Mouse (Mus musculus): ENCODE measurements around the gene Vangl2. TPM values are rescaled to one million over a fixed set of nuclear protein-coding genes. Genes with fewer than 3 reads are reported as not detected.
A peak's percentile ranks its signal among the peaks of the same experiment; 100 is the strongest.

The Vangl2 gene
- polyA plus RNA-seq, 1 experiment from 2014 or later = 29.9 TPM

- H3K27ac ChIP-seq = no peak overlapping the region
- no peak for DNase-seq (ENCODE audit: low spot score)
- H3K36me3 ChIP-seq = no peaks in the 10 kb centered on the region
- no peak overlapping the region for H3K4me3 ChIP-seq
- peaks cover 68% of the 10 kb centered on the region for H3K27me3 ChIP-seq (ENCODE audit: low read depth, poor library complexity, severe bottlenecking)
- no peaks in the 10 kb centered on the region for H3K9me3 ChIP-seq (replicated peaks)
- 70% methylated on average over 4 of the region's 4 CpGs for WGBS
- H3K4me1 ChIP-seq = peaks cover 34% of the 10 kb centered on the region
These were observed 28.0 kb upstream of the Vangl2 start for GRCm38 (mm10) chr1:172056251-172056650.

- DNase-seq (ENCODE audit: low spot score) = peak; percentile 45
These were observed 25.5 kb upstream of the Vangl2 start for GRCm38 (mm10) chr1:172053541-172054440.

GRCm38 (mm10) chr1:172052766-172053279, 24.6 kb upstream of the Vangl2 start:
- H3K9me3 ChIP-seq (replicated peaks) = no peaks in the 10 kb centered on the region
- H3K36me3 ChIP-seq = no peaks in the 10 kb centered on the region
- H3K4me3 ChIP-seq = peak overlapping the region; percentile 51; the same call in 1 of the 2 replicates
- H3K27me3 ChIP-seq (ENCODE audit: low read depth, poor library complexity, severe bottlenecking) = peaks cover 87% of the 10 kb centered on the region
- WGBS = 6% methylated on average over 10 of the region's 10 CpGs
- DNase-seq (ENCODE audit: low spot score) = no peak
- H3K4me1 ChIP-seq = peaks cover 40% of the 10 kb centered on the region
- H3K27ac ChIP-seq = no peak overlapping the region

More at GRCm38 (mm10) chr1:172053541-172054440, 25.5 kb upstream of the Vangl2 start:
- 2% methylated on average over 42 of the region's 42 CpGs for WGBS
- Histone ChIP-seq H3K4me3 (peak overlapping the region; percentile 51), H3K27me3 (ENCODE audit: low read depth, poor library complexity, severe bottlenecking) (peaks cover 83% of the 10 kb centered on the region), H3K9me3 (replicated peaks) (no peaks in the 10 kb centered on the region), H3K36me3 (no peaks in the 10 kb centered on the region), H3K27ac (peak overlapping the region; percentile 50; the same call in 1 of the 2 replicates), H3K4me1 (peaks cover 31% of the 10 kb centered on the region)

- Histone ChIP-seq H3K9me3 (replicated peaks) (no peaks in the 10 kb centered on the region), H3K27ac (peak overlapping the region; percentile 53; the same call in 1 of the 2 replicates)
These were observed 21.0 kb upstream of the Vangl2 start for GRCm38 (mm10) chr1:172049131-172049782.

GRCm38 (mm10) chr1:172048241-172048734, 20.0 kb upstream of the Vangl2 start:
- H3K4me3 ChIP-seq = peak overlapping the region; percentile 0; the same call in 1 of the 2 replicates
- WGBS = 41% methylated on average over 6 of the region's 6 CpGs
- peak overlapping the region; percentile 46 for H3K27ac ChIP-seq
- H3K27me3 ChIP-seq (ENCODE audit: low read depth, poor library complexity, severe bottlenecking) = peaks cover 57% of the 10 kb centered on the region
- no peaks in the 10 kb centered on the region for H3K36me3 ChIP-seq
- no peaks in the 10 kb centered on the region for H3K9me3 ChIP-seq (replicated peaks)
- peaks cover 27% of the 10 kb centered on the region for H3K4me1 ChIP-seq
- DNase-seq (ENCODE audit: low spot score) = no peak

More at GRCm38 (mm10) chr1:172049131-172049782, 21.0 kb upstream of the Vangl2 start:
- Histone ChIP-seq H3K27me3 (ENCODE audit: low read depth, poor library complexity, severe bottlenecking) (peaks cover 67% of the 10 kb centered on the region), H3K4me3 (no peak overlapping the region), H3K36me3 (no peaks in the 10 kb centered on the region), H3K4me1 (peaks cover 37% of the 10 kb centered on the region)
- 31% methylated on average over 13 of the region's 13 CpGs for WGBS
- DNase-seq (ENCODE audit: low spot score) = no peak

GRCm38 (mm10) chr1:172046938-172047337, 18.7 kb upstream of the Vangl2 start:
- Histone ChIP-seq H3K4me3 (peak overlapping the region; percentile 6; the same call in 1 of the 2 replicates), H3K27me3 (ENCODE audit: low read depth, poor library complexity, severe bottlenecking) (peaks cover 44% of the 10 kb centered on the region), H3K4me1 (peaks cover 21% of the 10 kb centered on the region), H3K36me3 (no peaks in the 10 kb centered on the region), H3K27ac (no peak overlapping the region), H3K9me3 (replicated peaks) (no peaks in the 10 kb centered on the region)
- DNase-seq (ENCODE audit: low spot score) = peak; percentile 92
- 14% methylated on average over 5 of the region's 5 CpGs for WGBS

- no peaks in the 10 kb centered on the region for H3K9me3 ChIP-seq (replicated peaks)
- H3K27me3 ChIP-seq (ENCODE audit: low read depth, poor library complexity, severe bottlenecking) = peaks cover 39% of the 10 kb centered on the region
- 74% methylated on average over 8 of the region's 8 CpGs for WGBS
- peaks cover 21% of the 10 kb centered on the region for H3K4me1 ChIP-seq
- H3K4me3 ChIP-seq = no peak overlapping the region
- H3K36me3 ChIP-seq = no peaks in the 10 kb centered on the region
- no peak overlapping the region for H3K27ac ChIP-seq
- DNase-seq (ENCODE audit: low spot score) = peak; percentile 28
These were observed 18.2 kb upstream of the Vangl2 start for GRCm38 (mm10) chr1:172046410-172046809.

- H3K27me3 ChIP-seq (ENCODE audit: low read depth, poor library complexity, severe bottlenecking) = 0 out of 2 replicates have a peak, but pooled peaks cover 6% of the 10 kb centered on the region
- H3K36me3 ChIP-seq = no peaks in the 10 kb centered on the region
- no peak for DNase-seq (ENCODE audit: low spot score)
- H3K27ac ChIP-seq = no peak overlapping the region
- H3K9me3 ChIP-seq (replicated peaks) = no peaks in the 10 kb centered on the region
- H3K4me3 ChIP-seq = no peak overlapping the region
- WGBS = 89% methylated on average over 2 of the region's 2 CpGs
- peaks cover 26% of the 10 kb centered on the region for H3K4me1 ChIP-seq
These were observed 1.7 kb upstream of the Vangl2 start for GRCm38 (mm10) chr1:172029914-172030313.

GRCm38 (mm10) chr1:172027809-172028102, 488 bp downstream of the Vangl2 start:
- Histone ChIP-seq H3K9me3 (replicated peaks) (no peaks in the 10 kb centered on the region), H3K4me3 (peak overlapping the region; percentile 80), H3K27ac (peak overlapping the region; percentile 95), H3K27me3 (ENCODE audit: low read depth, poor library complexity, severe bottlenecking) (0 out of 2 replicates have a peak, but pooled peaks cover 6% of the 10 kb centered on the region), H3K36me3 (peaks cover 17% of the 10 kb centered on the region), H3K4me1 (peaks cover 42% of the 10 kb centered on the region)
- DNase-seq (ENCODE audit: low spot score) = no peak
- 8% methylated on average over 10 of the region's 10 CpGs for WGBS

- Histone ChIP-seq H3K4me3 (peak overlapping the region; percentile 80), H3K27me3 (ENCODE audit: low read depth, poor library complexity, severe bottlenecking) (0 out of 2 replicates have a peak, but pooled peaks cover 6% of the 10 kb centered on the region), H3K9me3 (replicated peaks) (no peaks in the 10 kb centered on the region), H3K27ac (peak overlapping the region; percentile 95), H3K36me3 (peaks cover 22% of the 10 kb centered on the region), H3K4me1 (peaks cover 45% of the 10 kb centered on the region)
- WGBS = 1% methylated on average over 44 of the region's 54 CpGs
- peak; percentile 98 for DNase-seq (ENCODE audit: low spot score)
These were observed 1.0 kb downstream of the Vangl2 start for GRCm38 (mm10) chr1:172027010-172027808.

- H3K36me3 ChIP-seq = peaks cover 29% of the 10 kb centered on the region
- peak; percentile 74 for DNase-seq (ENCODE audit: low spot score)
- 6% methylated on average over 23 of the region's 23 CpGs for WGBS
- 0 out of 2 replicates have a peak, but pooled peaks cover 6% of the 10 kb centered on the region for H3K27me3 ChIP-seq (ENCODE audit: low read depth, poor library complexity, severe bottlenecking)
- H3K4me3 ChIP-seq = peak overlapping the region; percentile 80
- no peaks in the 10 kb centered on the region for H3K9me3 ChIP-seq (replicated peaks)
- peaks cover 50% of the 10 kb centered on the region for H3K4me1 ChIP-seq
- H3K27ac ChIP-seq = peak overlapping the region; percentile 95
These were observed 1.9 kb downstream of the Vangl2 start for GRCm38 (mm10) chr1:172026201-172026901.
